Mouse (Mus musculus) olfactory bulb, adult 2 months (tissue): ENCODE measurements around the gene Mrps25.

Source experiments
- CTCF ChIP-seq: fragments of 200-500 bp; IDR thresholded peaks from 2 replicates; pipeline ENCODE4 v1.5.1; 2012; ENCODE audit warnings: low read depth, mild to moderate bottlenecking, low read length, moderate library complexity; ENCODE audit not compliant: insufficient read depth
- POLR2A ChIP-seq: fragments of 200-500 bp; IDR thresholded peaks from 2 replicates; pipeline ENCODE4 v1.6.1; 2012; ENCODE audit warnings: mild to moderate bottlenecking, low read depth, low read length, moderate library complexity; ENCODE audit not compliant: insufficient read depth

DNA sequence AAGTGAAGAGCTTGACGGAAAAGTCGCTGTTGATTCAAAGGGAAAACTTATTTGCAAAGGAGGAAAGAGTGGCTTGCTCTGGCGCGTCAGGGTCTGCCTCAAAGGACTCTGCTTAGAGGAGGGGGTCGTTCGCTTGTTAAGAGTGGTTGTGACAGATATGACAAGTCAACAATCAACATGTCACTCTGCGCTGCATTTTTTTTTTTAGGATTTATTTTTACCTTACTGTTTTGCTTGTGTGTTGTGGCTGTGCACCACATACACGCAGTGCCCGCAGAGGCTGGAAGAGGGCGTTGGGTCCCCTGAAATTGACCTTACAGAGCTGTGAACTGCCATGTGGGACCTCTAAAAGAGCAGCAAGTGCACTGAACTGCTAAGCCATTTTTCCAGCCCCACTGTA, 345 bp upstream of the Mrps25 start:
- no peak for TF ChIP-seq POLR2A
- no peak for TF ChIP-seq CTCF
